Mouse (Mus musculus) A20 (cell line): Measurements from ENCODE around the gene Abcf2.

Source experiments
- DNase-seq: peaks from one replicate; pipeline ENCODE4 v3.0.0-alpha.2; 2011; ENCODE audit warnings: low read depth, low spot score

Gene Abcf2

DNA sequence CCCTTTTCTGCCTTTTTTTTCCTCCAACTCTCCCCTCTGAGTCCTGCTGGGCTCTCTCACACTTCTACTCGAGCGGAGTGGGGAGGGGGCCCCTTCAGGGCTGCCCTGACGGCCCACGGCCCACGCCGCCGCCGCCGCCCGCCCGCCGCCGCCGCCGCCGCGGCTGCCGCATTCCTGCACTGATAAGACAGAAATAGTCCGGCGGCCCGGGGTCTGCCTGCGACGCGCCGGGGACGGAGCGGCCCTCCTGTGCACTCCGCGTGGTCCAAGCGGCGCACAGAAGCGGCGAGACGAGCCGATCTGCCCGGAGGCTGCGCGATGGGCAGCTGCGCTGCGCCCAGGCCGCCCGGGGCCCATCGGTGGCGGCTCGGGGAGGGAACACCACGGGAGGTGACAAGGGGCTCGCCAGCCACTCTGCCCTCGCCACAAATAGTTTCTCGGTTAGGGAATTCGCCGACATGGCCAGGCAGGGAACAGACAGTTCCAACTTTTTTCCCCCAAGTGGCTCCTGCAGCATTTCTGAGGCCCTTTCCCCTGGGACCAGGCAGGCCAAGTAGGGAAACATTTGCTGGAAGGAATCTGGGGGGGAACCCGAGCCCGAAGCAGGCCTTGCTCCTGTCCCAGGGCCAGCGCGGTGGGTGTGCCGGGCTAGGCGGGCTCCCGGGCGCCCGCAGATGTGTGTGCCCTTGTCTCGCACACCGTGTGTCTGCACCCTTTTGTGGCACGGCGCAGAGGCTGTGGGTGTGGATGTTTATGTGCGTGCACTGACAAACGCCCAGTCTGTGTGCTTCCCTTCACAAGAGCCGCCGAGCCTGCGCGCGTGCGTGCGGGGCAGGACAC is 24.9 kb upstream of the Abcf2 start:
- no peak for DNase-seq

DNA sequence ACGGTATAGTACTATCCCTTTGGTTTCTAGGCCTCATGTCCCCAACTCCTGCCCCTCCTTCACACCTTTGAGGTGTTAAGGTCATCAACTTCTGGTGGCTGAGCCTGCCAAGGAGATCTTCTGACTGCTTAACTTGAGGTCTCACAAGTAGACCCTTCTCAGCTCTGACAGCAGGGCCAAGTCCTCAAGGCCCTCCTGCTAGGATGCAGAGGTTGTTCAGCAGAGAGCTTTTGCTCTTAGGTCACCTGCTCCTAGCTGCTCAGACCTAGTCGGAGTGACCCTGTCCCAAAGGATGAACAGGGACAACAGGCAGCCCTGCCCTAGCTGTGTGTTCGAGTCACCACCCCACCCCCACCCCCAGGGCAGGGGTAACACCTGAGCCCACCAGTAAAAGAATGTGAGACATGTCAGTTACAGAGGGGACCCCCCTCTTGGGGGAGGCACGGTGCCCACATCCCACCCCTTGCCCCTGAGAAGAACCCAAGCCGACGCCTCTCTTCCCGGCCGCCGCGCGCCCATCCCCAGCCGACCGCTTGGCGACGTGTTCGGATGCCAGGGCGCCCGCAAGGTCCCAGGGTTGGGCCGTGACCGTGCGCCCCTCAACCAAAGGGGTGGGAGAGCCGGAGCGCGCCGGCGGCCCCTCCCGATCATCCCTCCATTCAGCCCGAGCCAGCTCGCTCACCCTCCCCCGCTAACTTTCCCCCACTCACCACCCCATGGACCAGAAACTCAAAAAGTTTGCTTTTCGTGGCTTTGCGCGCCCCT is 24.0 kb upstream of the Abcf2 start:
- DNase-seq = no peak

DNA sequence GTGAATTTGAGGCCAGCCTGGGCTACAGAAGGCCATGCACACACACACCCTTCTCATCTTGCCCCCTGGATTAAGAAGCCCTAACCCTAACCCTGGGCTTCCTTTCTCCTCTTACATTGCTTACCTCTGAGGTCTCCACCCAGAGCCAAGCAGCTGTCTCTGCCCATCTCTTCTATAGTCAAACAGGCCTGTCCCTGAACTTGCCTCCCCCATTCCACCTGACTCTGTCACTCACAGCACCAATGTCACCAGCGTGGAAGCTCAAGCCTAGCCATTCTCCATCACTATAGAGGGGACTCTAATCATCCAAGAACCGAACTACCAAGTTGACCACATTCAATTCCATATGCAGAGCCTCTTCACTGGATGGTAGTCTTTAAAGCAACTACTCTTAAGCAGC is 23.0 kb upstream of the Abcf2 start:
- DNase-seq = no peak

DNA sequence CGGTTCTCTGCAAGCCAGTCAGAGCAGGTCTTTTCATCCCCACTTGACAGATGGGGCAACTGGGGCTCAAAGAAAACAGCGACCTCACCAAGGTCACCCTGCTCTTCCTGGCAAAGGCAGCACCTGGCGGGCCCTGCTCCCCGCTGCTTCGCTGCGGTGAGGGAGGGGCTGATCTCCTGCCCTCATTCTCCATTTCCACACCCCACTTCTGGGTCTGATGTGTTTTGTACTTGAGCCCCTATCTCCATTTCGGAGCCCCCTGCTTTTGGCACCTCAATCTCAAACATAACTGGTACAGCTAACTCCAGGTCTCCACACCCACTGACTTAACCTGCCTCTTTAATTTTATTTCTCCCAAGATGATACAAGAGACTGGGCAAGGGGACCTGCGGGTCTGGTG is 21.9 kb upstream of the Abcf2 start:
- no peak for DNase-seq

DNA sequence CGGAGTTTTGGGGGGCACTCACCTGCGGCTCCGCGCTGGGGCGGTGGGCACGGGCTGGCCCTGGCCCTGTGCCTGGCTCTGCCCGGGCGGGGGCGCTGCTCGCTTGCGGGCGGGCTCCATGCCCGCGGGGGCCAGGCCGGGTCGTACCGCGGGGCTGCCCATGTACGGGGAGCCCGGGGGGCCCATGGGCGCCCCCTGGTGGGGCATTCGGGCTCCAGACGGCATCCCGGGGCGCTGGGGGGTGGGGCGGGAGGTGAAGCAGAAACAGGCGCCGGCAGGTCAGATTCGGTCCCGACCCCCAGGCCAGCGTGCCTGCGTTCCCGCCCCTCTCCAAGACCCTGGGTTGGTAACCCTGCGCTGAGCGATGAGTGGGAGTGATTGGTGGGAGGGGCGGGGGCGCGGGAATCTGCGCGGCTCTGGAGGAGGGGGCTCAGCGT is 21.3 kb upstream of the Abcf2 start:
- DNase-seq = peak; percentile 82

DNA sequence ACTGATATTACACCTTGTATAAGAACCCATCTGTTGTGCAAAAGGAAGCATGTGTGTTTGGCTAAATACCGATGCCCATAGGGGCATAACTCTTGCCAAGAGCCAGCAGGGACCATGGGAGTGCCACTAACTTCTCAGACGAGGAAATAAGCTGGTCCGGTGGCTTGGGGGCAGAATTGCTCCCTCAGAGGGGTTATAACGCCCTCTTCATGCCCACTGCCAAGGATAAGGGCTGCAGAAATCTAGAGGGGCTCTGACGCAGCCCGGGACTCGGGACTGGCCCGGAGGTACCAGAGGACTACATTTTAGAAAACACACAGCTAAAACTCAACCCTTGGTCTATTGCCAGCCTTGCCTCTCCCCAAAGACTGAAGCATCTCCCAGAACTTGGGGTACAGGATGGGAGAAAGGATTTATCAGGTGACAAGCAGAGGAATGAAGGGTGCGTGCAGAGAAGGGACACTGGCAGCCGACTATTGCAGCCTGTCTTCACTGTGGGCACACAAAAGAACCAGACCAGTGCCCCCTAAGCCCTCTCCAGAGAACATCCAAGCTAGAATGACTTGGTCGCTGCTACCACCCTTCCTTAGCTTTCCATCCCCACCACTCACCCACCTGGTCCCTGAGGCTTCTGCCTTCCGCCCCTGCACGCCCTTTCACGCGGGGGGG is 20.8 kb upstream of the Abcf2 start:
- DNase-seq = peak; percentile 24

DNA sequence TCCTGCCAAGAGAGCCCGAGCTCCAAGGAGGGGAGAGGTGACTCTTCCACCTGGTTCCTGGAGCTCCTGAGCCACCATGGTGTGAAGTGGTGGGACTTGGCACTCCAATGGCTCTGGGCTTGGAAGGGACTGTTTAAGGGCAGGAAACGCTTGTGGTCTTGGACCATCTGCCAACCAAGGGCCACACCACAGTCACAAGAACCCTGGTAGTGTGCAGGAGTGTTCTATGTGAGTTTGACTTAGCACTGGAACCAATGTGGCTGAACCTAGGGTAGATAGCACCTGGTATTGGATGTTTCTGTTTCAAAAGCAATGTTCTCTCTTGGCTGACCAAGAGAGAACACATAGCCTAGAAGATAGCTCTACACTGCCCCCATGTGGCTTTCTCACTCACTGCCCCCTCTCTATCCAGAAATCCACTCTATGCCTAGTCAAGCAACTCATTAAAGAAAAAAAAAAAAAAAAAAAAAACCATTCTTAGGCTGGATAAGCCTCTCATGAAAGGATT is 20.0 kb upstream of the Abcf2 start:
- peak; percentile 88 for DNase-seq

DNA sequence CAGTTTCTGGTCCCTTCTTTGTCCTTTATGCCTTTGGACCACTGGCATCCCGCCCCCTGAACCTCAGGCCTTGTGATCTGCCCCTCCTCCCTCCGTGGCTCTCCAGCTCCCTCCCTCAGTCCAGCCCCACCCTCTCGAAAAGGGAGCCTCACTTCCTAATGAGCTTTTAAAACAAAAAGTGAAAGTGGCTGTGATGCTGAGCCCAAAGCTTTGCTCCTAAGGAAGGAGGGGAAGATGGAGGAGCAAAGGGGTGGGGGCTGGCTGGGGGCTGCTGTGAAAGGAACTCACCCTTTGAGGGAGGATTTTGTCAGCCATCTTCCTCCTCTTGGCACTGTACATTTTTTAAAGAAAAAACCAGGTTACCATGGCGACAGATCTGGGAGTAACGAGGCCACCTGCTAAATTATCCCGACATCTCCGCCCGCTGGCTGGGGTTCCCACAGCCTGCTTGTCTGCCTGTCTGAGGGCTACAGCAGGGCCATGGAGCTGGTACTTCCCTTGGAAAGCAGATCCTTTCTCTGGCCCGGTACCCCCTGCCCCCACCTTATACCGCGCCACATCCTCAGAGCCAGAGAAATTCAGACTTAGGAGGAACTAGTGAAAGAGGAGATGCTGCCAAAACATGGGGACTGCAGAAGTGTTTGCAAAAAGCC is 19.4 kb upstream of the Abcf2 start:
- DNase-seq = peak; percentile 51

DNA sequence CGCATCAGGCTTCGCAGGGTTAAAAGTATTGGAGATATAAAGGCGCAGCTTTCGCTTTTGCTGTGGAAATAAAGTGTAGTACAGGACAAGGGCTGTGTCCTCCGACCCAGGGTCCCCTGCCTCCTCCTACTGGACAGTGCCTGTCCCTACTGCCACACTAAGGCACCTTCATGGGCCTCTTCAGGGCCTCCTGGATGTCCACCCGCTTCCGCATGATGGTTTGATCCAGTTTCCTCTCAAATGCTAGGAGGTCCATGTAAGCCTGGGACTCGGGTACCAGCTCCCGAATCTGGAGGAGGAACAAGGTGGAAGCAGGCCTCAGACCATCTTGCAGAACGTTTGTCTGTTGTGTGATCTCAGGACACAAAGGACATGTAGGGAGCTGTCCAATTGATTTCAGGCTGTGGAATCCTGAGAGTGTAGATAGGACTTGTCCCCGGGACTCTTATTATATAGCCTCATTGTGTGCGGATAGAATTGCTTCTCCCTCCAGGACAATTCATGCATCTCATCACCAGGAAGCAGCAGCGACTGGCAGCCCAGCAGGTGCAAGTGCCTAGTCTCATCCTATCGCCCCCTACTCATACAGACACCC is 18.6 kb upstream of the Abcf2 start:
- no peak for DNase-seq

DNA sequence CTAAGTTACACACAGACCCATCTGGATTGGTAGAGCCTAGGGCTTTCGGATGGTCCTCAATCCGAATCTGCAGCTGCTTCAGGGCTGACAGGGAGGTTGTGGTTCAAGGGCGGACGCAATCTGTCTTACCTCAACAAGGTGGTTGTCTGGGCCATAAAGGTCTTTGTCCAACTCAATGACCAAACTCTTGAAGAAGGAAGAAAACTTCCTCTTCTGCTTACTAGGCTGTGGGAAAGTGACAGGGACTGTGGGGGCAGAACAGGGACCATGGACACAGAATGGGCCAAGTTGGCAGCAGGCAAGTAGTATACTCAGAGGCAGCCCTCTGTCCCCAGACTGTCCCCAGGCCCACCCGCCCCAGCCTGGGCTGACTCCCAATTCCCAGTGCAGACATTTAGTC is 18.0 kb upstream of the Abcf2 start:
- no peak for DNase-seq

DNA sequence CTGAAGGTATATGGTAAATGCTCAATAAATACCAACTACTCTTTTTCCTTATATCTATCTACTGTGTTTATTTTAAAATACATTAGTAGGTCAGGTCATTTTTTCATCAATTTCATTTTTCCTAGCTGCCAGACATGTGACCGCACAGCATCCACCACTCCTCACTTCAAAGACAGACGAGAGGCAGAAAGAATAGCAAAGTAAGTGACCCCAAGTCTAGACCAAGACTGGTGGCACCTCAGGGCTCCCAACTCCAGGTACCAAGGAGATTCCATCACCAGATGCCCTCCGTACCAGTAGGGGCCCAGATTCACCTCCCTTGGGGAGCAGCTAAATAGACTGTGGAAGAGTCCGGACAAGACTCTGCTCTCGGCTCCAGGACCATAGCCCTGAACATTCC is 17.1 kb upstream of the Abcf2 start:
- DNase-seq = no peak

DNA sequence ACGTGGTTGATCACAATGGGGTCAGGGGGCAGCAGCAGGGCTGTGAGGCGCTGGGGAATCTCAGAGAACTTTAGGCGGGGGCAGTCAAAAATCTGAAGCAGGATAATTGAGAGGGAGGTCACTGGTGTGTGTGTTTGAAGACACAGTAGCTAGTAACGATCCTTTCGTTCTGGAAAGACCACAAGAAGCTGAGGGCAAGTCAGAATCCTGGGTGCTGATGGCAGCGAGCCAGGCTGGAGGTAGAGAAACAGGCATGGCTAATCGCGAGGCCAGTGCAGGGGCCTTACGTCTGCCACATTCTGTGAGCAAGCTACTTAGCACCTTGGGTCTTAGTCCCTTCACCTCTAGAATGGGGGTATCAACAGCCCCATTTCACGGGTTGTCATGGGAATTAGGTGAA is 16.7 kb upstream of the Abcf2 start:
- no peak for DNase-seq

DNA sequence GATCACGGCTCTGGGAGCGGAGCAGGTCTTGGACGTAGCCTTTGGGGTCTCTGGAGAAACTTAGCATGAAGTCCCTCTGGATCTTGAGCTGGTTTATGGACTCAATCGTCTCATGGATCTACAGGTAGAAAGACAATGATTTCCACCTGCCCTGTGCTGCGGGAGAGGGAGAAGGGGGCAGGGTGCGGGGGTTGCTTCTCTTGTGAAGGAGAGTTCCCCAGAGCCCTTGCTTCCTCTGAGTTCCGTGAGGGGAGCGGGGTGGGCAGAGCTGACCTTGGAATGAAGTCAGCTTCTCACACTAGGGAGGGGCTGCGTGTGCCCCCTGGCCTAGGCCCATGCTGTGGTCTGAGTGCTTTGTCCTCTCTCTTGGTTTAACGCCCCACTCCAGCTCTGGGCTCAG is 16.0 kb upstream of the Abcf2 start:
- DNase-seq = no peak

DNA sequence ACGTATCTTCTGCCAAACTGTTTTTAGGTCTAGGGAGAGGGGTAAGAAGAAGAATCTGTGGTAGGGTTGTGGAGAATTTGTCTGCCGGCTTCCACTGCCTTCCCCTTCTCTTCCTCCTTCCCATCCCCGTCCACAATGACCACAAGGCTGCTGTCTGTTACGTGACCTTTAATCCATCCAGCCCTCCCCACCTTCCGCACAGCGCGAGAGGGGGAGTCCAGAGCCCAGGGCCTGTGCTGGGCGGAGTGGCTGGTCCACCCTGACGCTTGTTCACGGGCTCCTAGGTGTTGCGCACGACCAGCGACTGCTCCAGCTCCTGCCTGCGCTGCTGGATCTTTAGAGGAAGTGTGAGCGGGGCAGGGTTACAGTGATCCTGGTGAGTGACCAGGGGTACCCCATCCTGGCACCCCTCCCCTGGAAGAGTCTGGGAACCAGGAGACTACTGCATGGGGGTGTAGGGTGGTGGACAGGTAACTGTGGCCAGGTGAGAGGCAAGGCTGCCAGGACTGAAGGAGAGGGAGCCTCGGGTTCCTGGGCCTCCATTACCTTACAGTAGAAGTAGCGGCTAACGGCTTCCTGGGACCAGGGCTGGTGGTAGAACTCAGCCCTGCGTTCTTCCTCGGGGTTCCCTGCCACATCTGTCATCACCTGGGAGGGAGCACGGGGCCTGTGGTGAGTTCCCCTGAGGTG is 15.3 kb upstream of the Abcf2 start:
- no peak for DNase-seq

DNA sequence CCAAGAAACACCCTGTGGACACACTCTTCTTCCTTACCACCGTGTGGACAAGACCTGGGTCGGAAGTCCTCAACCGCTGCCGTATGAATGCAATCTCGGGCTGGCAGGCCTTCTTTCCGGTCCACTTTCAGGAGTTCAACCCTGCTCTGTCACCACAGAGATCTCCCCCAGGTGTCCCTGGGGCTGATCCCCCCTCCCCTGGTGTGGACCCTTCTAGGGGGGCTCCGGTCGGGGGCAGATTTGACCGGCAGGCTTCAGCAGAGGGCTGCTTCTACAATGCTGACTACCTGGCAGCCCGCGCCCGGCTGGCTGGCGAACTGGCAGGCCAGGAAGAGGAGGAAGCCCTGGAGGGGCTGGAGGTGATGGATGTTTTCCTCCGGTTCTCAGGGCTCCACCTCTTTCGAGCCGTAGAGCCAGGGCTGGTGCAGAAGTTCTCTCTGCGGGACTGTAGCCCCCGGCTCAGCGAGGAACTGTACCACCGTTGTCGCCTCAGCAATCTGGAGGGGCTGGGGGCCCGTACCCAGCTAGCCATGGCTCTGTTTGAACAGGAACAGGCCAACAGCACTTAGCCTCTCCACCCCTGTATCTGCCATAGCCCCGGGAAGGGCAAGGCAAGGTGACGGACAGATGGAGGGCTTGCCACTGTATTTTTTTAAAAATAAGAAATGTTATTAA is 14.7 kb upstream of the Abcf2 start:
- DNase-seq = no peak

DNA sequence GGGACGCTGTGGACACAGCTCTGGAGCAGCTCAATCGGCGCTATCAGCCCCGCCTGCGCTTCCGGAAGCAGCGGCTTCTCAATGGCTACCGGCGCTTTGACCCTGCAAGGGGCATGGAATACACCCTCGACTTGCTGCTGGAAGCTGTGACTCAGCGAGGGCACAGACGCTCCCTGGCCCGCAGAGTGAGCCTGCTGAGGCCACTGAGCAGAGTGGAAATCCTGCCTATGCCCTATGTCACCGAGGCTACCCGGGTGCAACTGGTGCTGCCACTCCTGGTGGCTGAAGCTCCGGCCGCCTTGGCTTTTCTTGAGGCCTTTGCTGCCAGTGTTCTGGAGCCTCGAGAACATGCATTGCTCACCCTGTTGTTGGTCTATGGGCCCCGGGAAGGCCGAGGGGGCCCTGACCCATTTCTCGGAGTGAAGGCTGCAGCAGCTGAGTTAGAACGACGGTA is 14.0 kb upstream of the Abcf2 start:
- DNase-seq = no peak

DNA sequence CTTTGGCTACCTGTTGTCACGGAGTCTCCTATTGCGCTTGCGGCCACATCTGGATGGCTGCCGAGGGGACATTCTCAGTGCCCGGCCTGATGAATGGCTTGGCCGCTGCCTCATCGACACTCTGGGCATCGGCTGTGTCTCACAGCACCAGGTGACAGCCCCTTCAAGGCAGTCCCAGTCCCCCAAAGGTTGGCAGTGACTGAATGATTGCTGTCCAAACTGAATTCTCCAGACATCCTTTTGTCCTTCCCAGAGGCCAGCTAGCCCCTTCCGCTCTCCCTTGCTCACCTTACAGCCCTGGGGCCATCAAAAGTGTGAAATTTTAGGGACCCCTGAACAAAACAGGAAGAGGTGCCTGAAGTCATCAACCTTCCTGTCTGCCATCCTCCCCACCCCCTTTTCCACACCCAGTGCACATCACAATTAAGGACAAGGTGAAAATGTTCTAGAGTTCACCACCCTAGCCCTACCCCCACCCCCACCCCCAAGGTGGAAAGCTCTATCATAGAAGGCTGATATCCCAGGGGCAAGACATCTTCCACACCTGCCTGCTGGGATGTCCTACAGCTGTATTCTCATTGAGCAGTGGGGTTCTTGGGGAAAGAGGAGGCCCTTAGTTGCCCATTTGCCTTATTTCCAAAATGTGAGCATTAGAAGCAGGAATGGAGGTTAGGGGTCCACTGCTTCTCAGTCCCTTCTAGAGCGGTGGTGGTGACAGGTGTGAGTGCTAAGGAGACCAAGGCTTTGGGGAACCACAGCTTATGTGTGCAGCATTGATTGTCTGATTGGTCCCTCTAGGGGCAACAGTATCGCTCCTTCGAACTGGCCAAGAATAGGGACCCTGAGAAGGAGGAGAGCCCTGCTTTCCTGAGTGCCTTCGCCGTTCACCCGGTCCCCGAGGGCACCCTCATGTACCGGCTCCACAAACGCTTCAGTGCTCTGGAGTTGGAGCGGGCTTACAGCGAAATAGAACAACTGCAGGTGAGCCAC is 12.5 kb upstream of the Abcf2 start:
- DNase-seq = no peak

DNA sequence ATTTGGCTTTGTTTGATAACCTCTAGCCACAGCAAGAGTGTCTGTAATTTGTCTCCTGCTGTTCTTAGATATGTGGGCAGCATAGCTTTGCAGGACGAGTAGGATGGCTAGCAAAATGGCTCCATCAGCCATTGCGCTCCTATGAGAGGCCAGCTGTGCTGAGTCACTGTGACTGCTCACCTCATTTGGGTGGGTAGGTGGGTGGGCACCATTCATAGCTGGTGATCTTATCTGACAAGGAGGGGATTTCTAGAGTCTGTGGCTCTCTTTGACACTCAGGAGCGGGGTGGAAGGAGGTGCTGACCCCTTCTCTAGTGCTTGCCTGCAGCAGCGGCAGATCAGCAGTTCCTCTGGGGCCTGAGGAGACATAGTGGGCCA is 9.9 kb upstream of the Abcf2 start:
- peak; percentile 49 for DNase-seq
